Mouse (Mus musculus) B cell, adult 2 months (primary cell): ENCODE data around the gene Rmnd5b.
A peak's percentile ranks its signal among the peaks of the same experiment; 100 is the strongest.

ENCODE experiments used
- DNase-seq, 2 experiments: peaks; one replicate each; pipeline ENCODE4 v3.0.0; 2022

Gene Rmnd5b

GRCm38 (mm10) chr11:51649111-51649888 is 13.6 kb upstream of the Rmnd5b start:
- no peak for DNase-seq

- DNase-seq, result no peak
These were observed 12.9 kb upstream of the Rmnd5b start for GRCm38 (mm10) chr11:51648566-51648965.

- peak; percentile 48 to 49 for DNase-seq
These were observed 11.3 kb upstream of the Rmnd5b start for GRCm38 (mm10) chr11:51646751-51647667.

- DNase-seq, result no peak
These were observed 10.5 kb upstream of the Rmnd5b start for GRCm38 (mm10) chr11:51646245-51646644.

GRCm38 (mm10) chr11:51645293-51645692 is 9.6 kb upstream of the Rmnd5b start:
- no peak for DNase-seq

- peak; percentile 79 to 81 for DNase-seq
These were observed 8.5 kb upstream of the Rmnd5b start for GRCm38 (mm10) chr11:51644217-51644616.

GRCm38 (mm10) chr11:51643761-51644160 is 8.1 kb upstream of the Rmnd5b start:
- DNase-seq, result peak; percentile 37 to 42

- no peak for DNase-seq
These were observed 7.5 kb upstream of the Rmnd5b start for GRCm38 (mm10) chr11:51643202-51643601.

GRCm38 (mm10) chr11:51640748-51641147 is 5.1 kb upstream of the Rmnd5b start:
- no peak for DNase-seq

GRCm38 (mm10) chr11:51638497-51638896 is 2.8 kb upstream of the Rmnd5b start:
- no peak for DNase-seq

- peak; percentile 85 to 86 for DNase-seq
These were observed 2.3 kb upstream of the Rmnd5b start for GRCm38 (mm10) chr11:51637971-51638414.

- peak; percentile 81 to 84 for DNase-seq
These were observed 608 bp upstream of the Rmnd5b start for GRCm38 (mm10) chr11:51636323-51636684.

GRCm38 (mm10) chr11:51635127-51635524 is 570 bp downstream of the Rmnd5b start:
- DNase-seq, result no peak

- no peak for DNase-seq
These were observed 2.0 kb downstream of the Rmnd5b start for GRCm38 (mm10) chr11:51633721-51634120.

- DNase-seq, result peak; percentile 42 to 54
These were observed 2.5 kb downstream of the Rmnd5b start for GRCm38 (mm10) chr11:51633200-51633599.

- DNase-seq, result no peak
These were observed 3.5 kb downstream of the Rmnd5b start for GRCm38 (mm10) chr11:51632130-51632753.

GRCm38 (mm10) chr11:51629651-51630314 is 5.9 kb downstream of the Rmnd5b start:
- no peak for DNase-seq

GRCm38 (mm10) chr11:51627907-51628306 is 7.8 kb downstream of the Rmnd5b start:
- DNase-seq, result no peak

GRCm38 (mm10) chr11:51627425-51627824 is 8.3 kb downstream of the Rmnd5b start:
- no peak for DNase-seq

GRCm38 (mm10) chr11:51625187-51625820 is 10.4 kb downstream of the Rmnd5b start:
- no peak for DNase-seq

GRCm38 (mm10) chr11:51622971-51623491 is 12.7 kb downstream of the Rmnd5b start:
- DNase-seq, result no peak

- DNase-seq, result no peak
These were observed 13.9 kb downstream of the Rmnd5b start for GRCm38 (mm10) chr11:51621776-51622175.
